Mouse (Mus musculus) neural tube, embryonic 11.5 days (tissue): ENCODE measurements around the gene Bmp2. TPM values are rescaled to one million over a fixed set of nuclear protein-coding genes. Genes with fewer than 3 reads are reported as not detected.

Experiments used
- ATAC-seq: fragments of 200-750 bp; cut with Nextera tagmentation; 2 replicates; pipeline ENCODE4 v1.8.0; 2017; ENCODE audit warnings: moderate number of reproducible peaks, mild to moderate bottlenecking, moderate TSS enrichment, moderate library complexity; ENCODE audit not compliant: insufficient read depth, low FRiP score, low TSS enrichment
- DNase-seq: peaks from one replicate; pipeline ENCODE4 v3.0.0-alpha.2; 2015; ENCODE audit warnings: low spot score
- H3K27ac ChIP-seq: fragments of 300-500 bp; sonication (generic); 2 replicates; pipeline ENCODE4 v1.5.1; 2014; ENCODE audit warnings: low read depth, mild to moderate bottlenecking, low read length
- H3K27me3 ChIP-seq: fragments of 300-500 bp; sonication (generic); 2 replicates; pipeline ENCODE4 v1.6.1; 2014; ENCODE audit warnings: mild to moderate bottlenecking, low read length, mixed read lengths; ENCODE audit not compliant: control insufficient read depth, insufficient read depth
- H3K36me3 ChIP-seq: fragments of 300-500 bp; sonication (generic); 2 replicates; pipeline ENCODE4 v1.6.1; 2014; ENCODE audit warnings: mild to moderate bottlenecking, low read length, moderate library complexity, mixed read lengths; ENCODE audit not compliant: control insufficient read depth, insufficient read depth
- H3K4me1 ChIP-seq: fragments of 300-500 bp; sonication (generic); 2 replicates; pipeline ENCODE4 v1.6.1; 2014; ENCODE audit warnings: low read length, mixed read lengths; ENCODE audit not compliant: control insufficient read depth, insufficient read depth
- H3K4me2 ChIP-seq: fragments of 300-500 bp; sonication (generic); 2 replicates; pipeline ENCODE4 v1.6.1; 2014; ENCODE audit warnings: low read depth, mild to moderate bottlenecking, moderate library complexity
- H3K4me3 ChIP-seq: fragments of 300-500 bp; sonication (generic); 2 replicates; pipeline ENCODE4 v1.5.1; 2014; ENCODE audit warnings: low read depth, low read length
- H3K9ac ChIP-seq: fragments of 300-500 bp; sonication (generic); 2 replicates; pipeline ENCODE4 v1.6.1; 2014; ENCODE audit warnings: mild to moderate bottlenecking, low read length
- H3K9me3 ChIP-seq: fragments of 300-500 bp; sonication (generic); 2 replicates; pipeline ENCODE4 v1.6.1; 2016; ENCODE audit warnings: low read length; ENCODE audit not compliant: control insufficient read depth
- WGBS: fragments of 180-500 bp; shearing (Covaris S2); extraction: QIAGEN DNeasy Blood & Tissue Kit; methylation state at CpG from one replicate; pipeline ENCODE4 v1.1.7; 2014; 5-methylcytosine and 5-hydroxymethylcytosine counted together
- polyA plus RNA-seq: library from polyadenylated mRNA; unstranded; fragments of >200 nt; fragmentation: Nextera tagmentation; extraction: Ambion mirVana; gene quantifications from 2 replicates; pipeline ENCODE4 v1.2.1, GENCODE M21; 2014

Bmp2 gene
- 2.3 and 2.7 TPM in 2 replicates for polyA plus RNA-seq

GRCm38 (mm10) chr2:133552031-133552841 is at the start of gene Bmp2:
Bmp2 (plus strand) TSS chr2:133552159.
- Histone ChIP-seq H3K4me1 (no peaks in the 10 kb centered on the region; the same call in 1 of the 2 replicates), H3K27me3 (peaks cover 46% of the 10 kb centered on the region), H3K4me2 (peak within 1 kb of the TSS; percentile 91), H3K27ac (no peak within 1 kb of the TSS), H3K36me3 (no peaks in the 10 kb centered on the region), H3K9me3 (no peaks in the 10 kb centered on the region), H3K4me3 (peak within 1 kb of the TSS; percentile 54), H3K9ac (peak within 1 kb of the TSS; percentile 48)
- ATAC-seq, result peak; percentile 65
- peak; percentile 69 for DNase-seq
- WGBS, result under 1% methylated on average over 77 of the region's 110 CpGs

DNA sequence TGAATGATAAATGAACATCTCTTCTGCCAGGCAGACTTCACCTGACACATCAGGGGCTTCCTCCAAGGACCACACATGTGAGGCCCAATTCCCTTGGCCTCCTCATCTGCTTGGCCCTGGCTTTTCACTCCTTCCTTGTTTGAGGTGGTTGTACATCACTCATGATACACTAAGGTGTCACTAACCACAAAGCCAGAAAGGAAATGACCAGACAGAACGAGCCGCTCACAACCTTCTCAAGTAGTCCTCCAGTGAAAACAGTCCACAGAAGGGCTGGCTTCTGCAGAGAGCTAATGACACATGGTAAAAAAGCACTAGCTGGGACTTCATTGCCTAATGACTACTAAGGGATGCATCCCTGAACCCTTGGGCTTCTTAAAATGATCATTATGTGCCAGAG is 46.3 kb upstream of the Bmp2 start:
- Histone ChIP-seq H3K4me2 (no peak overlapping the region), H3K27me3 (no peaks in the 10 kb centered on the region), H3K27ac (no peak overlapping the region), H3K36me3 (no peaks in the 10 kb centered on the region), H3K9me3 (no peaks in the 10 kb centered on the region), H3K9ac (no peak overlapping the region), H3K4me3 (no peak overlapping the region), H3K4me1 (no peaks in the 10 kb centered on the region)
- ATAC-seq (no peak), DNase-seq (no peak)
- WGBS, result 83% methylated on average over 2 of the region's 2 CpGs

- no peak overlapping the region for H3K4me2 ChIP-seq
- H3K4me3 ChIP-seq, result no peak overlapping the region
- no peaks in the 10 kb centered on the region for H3K9me3 ChIP-seq
- H3K4me1 ChIP-seq, result no peaks in the 10 kb centered on the region
- no peak overlapping the region for H3K27ac ChIP-seq
- no peaks in the 10 kb centered on the region for H3K27me3 ChIP-seq
- DNase-seq (no peak), ATAC-seq (no peak)
- H3K9ac ChIP-seq, result no peak overlapping the region
- WGBS, result 91% methylated on average over 4 of the region's 4 CpGs
- no peaks in the 10 kb centered on the region for H3K36me3 ChIP-seq
Measured at GRCm38 (mm10) chr2:133507045-133507444, 44.9 kb upstream of the Bmp2 start.

GRCm38 (mm10) chr2:133509141-133509540 is 42.8 kb upstream of the Bmp2 start:
- H3K27ac ChIP-seq, result no peak overlapping the region
- no peaks in the 10 kb centered on the region for H3K9me3 ChIP-seq
- ATAC-seq, result no peak
- no peak overlapping the region for H3K4me2 ChIP-seq
- no peaks in the 10 kb centered on the region for H3K4me1 ChIP-seq
- no peaks in the 10 kb centered on the region for H3K27me3 ChIP-seq
- 55% methylated on average over 16 of the region's 16 CpGs for WGBS
- H3K9ac ChIP-seq, result no peak overlapping the region
- no peaks in the 10 kb centered on the region for H3K36me3 ChIP-seq
- no peak overlapping the region for H3K4me3 ChIP-seq
- DNase-seq, result peak; percentile 19

DNA sequence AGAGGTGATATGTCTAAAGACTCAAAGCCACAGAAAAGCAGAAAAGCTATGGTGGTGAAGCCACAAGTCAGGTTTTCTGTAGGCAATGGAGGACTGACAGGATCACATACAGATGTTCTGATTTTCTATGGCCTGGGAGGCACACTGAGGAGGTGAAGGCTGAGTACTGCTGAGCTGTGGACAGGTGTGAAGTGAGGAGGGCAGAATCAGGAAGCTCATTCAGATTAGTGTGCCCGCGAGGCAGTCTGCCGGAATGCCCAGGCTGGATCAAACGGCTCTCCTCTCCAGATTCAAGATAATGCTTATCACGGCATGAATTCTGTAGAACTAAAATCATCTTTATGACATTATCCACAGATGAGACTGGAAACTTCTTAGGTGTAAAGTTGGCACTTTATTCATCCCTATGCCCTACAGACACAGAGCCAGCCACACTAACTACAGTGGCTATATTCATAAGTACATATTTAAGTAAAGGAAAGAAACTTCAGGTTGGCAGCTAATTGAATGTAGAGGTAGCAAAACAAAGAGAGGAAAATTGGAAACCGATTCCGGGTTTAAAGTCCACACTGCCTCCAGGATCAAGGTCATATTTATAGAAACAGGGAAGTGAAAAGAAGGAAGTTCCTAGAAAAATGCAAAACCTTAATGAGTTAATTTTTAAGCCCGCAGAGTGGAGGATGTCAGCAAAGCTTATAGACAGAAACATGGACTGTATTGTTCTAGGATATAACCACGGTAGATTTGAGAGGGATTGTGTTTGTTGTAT is 40.8 kb upstream of the Bmp2 start:
- Histone ChIP-seq H3K4me2 (no peak overlapping the region), H3K27me3 (no peaks in the 10 kb centered on the region), H3K4me1 (no peaks in the 10 kb centered on the region), H3K4me3 (no peak overlapping the region), H3K9me3 (no peaks in the 10 kb centered on the region), H3K9ac (no peak overlapping the region), H3K27ac (no peak overlapping the region), H3K36me3 (no peaks in the 10 kb centered on the region)
- DNase-seq, result no peak
- WGBS, result 85% methylated on average over 9 of the region's 9 CpGs
- ATAC-seq, result no peak

DNA sequence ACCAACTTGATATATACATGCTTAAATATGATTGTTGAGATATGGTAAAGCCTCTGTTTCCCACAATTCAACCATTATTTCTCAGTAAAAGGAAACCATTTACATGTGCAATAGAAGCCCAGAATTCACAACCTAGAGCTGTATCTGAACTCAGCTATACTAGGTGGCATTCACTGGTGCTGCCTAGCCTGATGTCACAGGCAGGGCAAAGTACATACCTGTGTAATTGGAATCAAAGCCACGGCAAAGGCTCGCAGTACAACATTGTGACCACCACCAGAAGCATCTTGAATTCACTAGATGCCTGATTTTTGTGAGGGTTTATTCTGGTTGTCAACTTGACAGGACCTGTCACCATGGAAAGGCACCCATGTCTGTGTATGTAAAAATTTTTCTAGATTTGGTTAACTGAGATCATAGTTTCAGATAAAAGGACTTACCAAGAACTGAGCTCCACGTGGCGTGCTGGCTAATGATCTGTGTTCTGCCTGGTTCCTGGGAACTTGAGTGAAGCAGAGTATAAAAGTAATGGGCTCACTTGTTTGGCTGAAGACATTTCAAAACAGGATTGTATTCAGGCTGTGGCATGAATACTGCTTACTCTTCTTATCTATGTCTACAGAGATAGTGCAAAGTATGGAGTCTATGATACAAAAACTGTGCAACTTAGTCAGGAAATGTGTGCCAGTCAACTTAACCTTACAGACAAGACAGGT is 35.5 kb upstream of the Bmp2 start:
- Histone ChIP-seq H3K27me3 (no peaks in the 10 kb centered on the region), H3K27ac (no peak overlapping the region), H3K4me2 (no peak overlapping the region), H3K36me3 (no peaks in the 10 kb centered on the region), H3K9ac (no peak overlapping the region), H3K4me1 (no peaks in the 10 kb centered on the region), H3K4me3 (no peak overlapping the region), H3K9me3 (no peaks in the 10 kb centered on the region)
- DNase-seq, result no peak
- no peak for ATAC-seq
- WGBS, result 93% methylated on average over 4 of the region's 4 CpGs

DNA sequence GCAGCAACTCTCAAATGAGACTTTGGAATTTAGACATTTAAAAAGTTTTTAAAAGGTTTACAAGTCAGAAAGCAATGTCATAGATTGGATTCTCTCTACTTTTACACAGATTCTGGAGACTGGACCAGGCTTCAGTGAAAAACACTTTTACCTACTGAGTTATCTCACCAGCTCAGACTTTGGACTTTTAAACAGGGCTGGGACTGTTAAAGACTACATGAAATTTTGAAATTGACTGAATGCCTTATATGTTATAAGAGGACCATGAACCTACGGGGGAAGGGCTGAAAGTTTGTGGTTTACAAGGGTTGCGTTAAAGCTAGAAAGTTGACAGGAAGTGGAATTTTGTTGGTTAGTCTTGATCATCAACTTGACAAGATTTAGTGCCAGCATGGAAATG is 34.1 kb upstream of the Bmp2 start:
- ATAC-seq (no peak), DNase-seq (no peak)
- no peaks in the 10 kb centered on the region for H3K4me1 ChIP-seq
- no peaks in the 10 kb centered on the region for H3K36me3 ChIP-seq
- no peak overlapping the region for H3K4me2 ChIP-seq
- 92% methylated on average over 2 of the region's 2 CpGs for WGBS
- H3K9ac ChIP-seq, result no peak overlapping the region
- H3K27me3 ChIP-seq, result no peaks in the 10 kb centered on the region
- H3K9me3 ChIP-seq, result no peaks in the 10 kb centered on the region
- H3K27ac ChIP-seq, result no peak overlapping the region
- no peak overlapping the region for H3K4me3 ChIP-seq

GRCm38 (mm10) chr2:133521193-133521592 is 30.8 kb upstream of the Bmp2 start:
- 79% methylated on average over 5 of the region's 5 CpGs for WGBS
- H3K36me3 ChIP-seq, result no peaks in the 10 kb centered on the region
- H3K4me2 ChIP-seq, result no peak overlapping the region
- H3K4me3 ChIP-seq, result no peak overlapping the region
- H3K9me3 ChIP-seq, result no peaks in the 10 kb centered on the region
- no peaks in the 10 kb centered on the region for H3K4me1 ChIP-seq
- ATAC-seq (no peak), DNase-seq (no peak)
- no peaks in the 10 kb centered on the region for H3K27me3 ChIP-seq
- no peak overlapping the region for H3K9ac ChIP-seq
- no peak overlapping the region for H3K27ac ChIP-seq
